Mouse (Mus musculus): ENCODE results near the gene Gtf2h4.

Gene Gtf2h4

GRCm38 (mm10) chr17:35673416-35674035, at the start of gene Gtf2h4:
Gtf2h4 (minus strand) TSS chr17:35673739.
- in situ Hi-C loops (cut with MboI, MseI): no loop called here

GRCm38 (mm10) chr17:35721676-35722075, 48.1 kb upstream of the Gtf2h4 start:
- in situ Hi-C loops (cut with MboI, MseI): no loop called here

GRCm38 (mm10) chr17:35720340-35720727, 46.8 kb upstream of the Gtf2h4 start:
- in situ Hi-C loops (cut with MboI, MseI): no loop called here

- in situ Hi-C loops (cut with MboI, MseI): no loop called here
Measured at GRCm38 (mm10) chr17:35719616-35720339, 46.2 kb upstream of the Gtf2h4 start.

- in situ Hi-C loops (cut with MboI, MseI): no loop called here
Measured at GRCm38 (mm10) chr17:35717080-35717479, 43.5 kb upstream of the Gtf2h4 start.

GRCm38 (mm10) chr17:35716114-35716513, 42.6 kb upstream of the Gtf2h4 start:
- in situ Hi-C loops (cut with MboI, MseI): no loop called here

GRCm38 (mm10) chr17:35710705-35711347, 37.3 kb upstream of the Gtf2h4 start:
- in situ Hi-C loops (cut with MboI, MseI): no loop called here

- in situ Hi-C loops (cut with MboI, MseI): no loop called here
Measured at GRCm38 (mm10) chr17:35708611-35709010, 35.1 kb upstream of the Gtf2h4 start.

- in situ Hi-C loops (cut with MboI, MseI): no loop called here
Measured at GRCm38 (mm10) chr17:35707929-35708328, 34.4 kb upstream of the Gtf2h4 start.

GRCm38 (mm10) chr17:35705836-35706235, 32.3 kb upstream of the Gtf2h4 start:
- in situ Hi-C loops (cut with MboI, MseI): no loop called here

- in situ Hi-C loops (cut with MboI, MseI): no loop called here
Measured at GRCm38 (mm10) chr17:35704621-35705464, 31.3 kb upstream of the Gtf2h4 start, which contains the start of gene Ddr1. Ddr1 (minus strand) TSS chr17:35704621.

GRCm38 (mm10) chr17:35703751-35704271, 30.3 kb upstream of the Gtf2h4 start:
- in situ Hi-C loops (cut with MboI, MseI): no loop called here

- in situ Hi-C loops (cut with MboI, MseI): no loop called here
Measured at GRCm38 (mm10) chr17:35703065-35703464, 29.5 kb upstream of the Gtf2h4 start.

GRCm38 (mm10) chr17:35702605-35703004, 29.1 kb upstream of the Gtf2h4 start:
- in situ Hi-C loops (cut with MboI, MseI): no loop called here

GRCm38 (mm10) chr17:35701978-35702461, 28.5 kb upstream of the Gtf2h4 start:
- in situ Hi-C loops (cut with MboI, MseI): no loop called here

GRCm38 (mm10) chr17:35701203-35701977, 27.9 kb upstream of the Gtf2h4 start:
- in situ Hi-C loops (cut with MboI, MseI): no loop called here

- in situ Hi-C loops (cut with MboI, MseI): no loop called here
Measured at GRCm38 (mm10) chr17:35700371-35700961, 26.9 kb upstream of the Gtf2h4 start.

- in situ Hi-C loops (cut with MboI, MseI): no loop called here
Measured at GRCm38 (mm10) chr17:35699919-35700318, 26.4 kb upstream of the Gtf2h4 start.

GRCm38 (mm10) chr17:35698501-35698883, 25.0 kb upstream of the Gtf2h4 start:
- in situ Hi-C loops (cut with MboI, MseI): no loop called here
